Mouse (Mus musculus): ENCODE measurements at regions not wholly inside any gene's neighbourhood (a gene's known extent, or its start where the extent isn't known, plus 50 kb on each side); places are given as distances from the start of the nearest gene placed in this dataset.
"Not testable (repeated sequence)": the region's sequence is repeated elsewhere in the genome, so short reads cannot be mapped to it uniquely, and the experiment has no call there.

GRCm38 (mm10) chr15:5847413-5848100 is 452.0 kb upstream of the Dab2 start:
- DNase-seq (ENCODE audit: low spot score in 2 of 2) = no peak

DNA sequence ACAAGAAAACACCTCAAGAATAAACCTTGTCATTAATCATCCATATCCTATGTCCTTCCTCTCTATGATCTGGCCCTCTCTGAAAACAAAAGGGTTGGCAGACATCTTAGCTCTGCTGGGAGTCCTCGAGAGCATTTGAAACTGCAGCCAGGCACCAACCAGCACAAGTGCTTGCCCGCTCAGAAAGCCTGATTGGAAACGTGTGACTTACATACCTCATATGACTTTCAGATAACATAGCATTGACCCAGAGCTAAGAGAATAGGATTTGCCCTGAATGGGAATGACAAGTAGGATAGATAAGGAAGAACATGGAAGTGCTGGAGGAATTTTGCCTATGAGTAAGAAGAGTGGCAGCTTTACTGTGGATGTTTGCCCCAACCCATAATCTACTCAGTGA is 447.1 kb upstream of the Dab2 start:
- no peak for DNase-seq (ENCODE audit: low spot score in 2 of 2)

DNA sequence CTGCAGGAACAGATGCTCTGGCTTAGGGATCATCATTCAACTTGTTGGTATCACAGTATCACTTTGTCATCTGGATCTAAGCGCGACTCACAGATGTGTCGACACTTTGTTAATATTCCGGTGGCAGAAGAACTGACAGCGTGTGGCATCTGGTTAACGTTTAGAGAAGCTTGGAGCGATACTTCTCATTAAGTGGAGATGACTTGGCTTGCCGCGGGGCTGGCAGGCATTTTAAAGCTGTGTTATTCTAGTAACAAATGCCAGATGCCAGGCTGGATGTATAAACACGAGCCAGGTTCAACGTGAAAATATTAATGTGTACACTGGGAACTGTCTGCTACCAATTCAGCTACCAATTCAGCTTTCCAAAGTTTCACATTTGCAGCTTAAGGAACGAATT is 430.3 kb upstream of the Dab2 start:
- no peak for DNase-seq (ENCODE audit: low spot score in 2 of 2)

- no peak for DNase-seq (ENCODE audit: low spot score in 2 of 2)
Observed at GRCm38 (mm10) chr15:5869866-5870265, 429.7 kb upstream of the Dab2 start.

GRCm38 (mm10) chr15:5872042-5872441 is 427.5 kb upstream of the Dab2 start:
- no peak for DNase-seq (ENCODE audit: low spot score in 2 of 2)

- no peak for DNase-seq (ENCODE audit: low spot score in 2 of 2)
Observed at GRCm38 (mm10) chr15:5877749-5878148, 421.8 kb upstream of the Dab2 start.

GRCm38 (mm10) chr15:5891188-5891587 is 408.4 kb upstream of the Dab2 start:
- DNase-seq (ENCODE audit: low spot score in 2 of 2) = no peak

GRCm38 (mm10) chr15:5892034-5892433 is 407.6 kb upstream of the Dab2 start:
- no peak for DNase-seq (ENCODE audit: low spot score in 2 of 2)

- DNase-seq (ENCODE audit: low spot score in 2 of 2) = not testable (repeated sequence)
Observed at GRCm38 (mm10) chr15:5895688-5896470, 403.7 kb upstream of the Dab2 start.

- DNase-seq (ENCODE audit: low spot score in 2 of 2) = peak; percentile 22 to 29
Observed at GRCm38 (mm10) chr15:5915261-5915660, 384.3 kb upstream of the Dab2 start.

GRCm38 (mm10) chr15:5920058-5920457 is 379.5 kb upstream of the Dab2 start:
- DNase-seq (ENCODE audit: low spot score in 2 of 2) = no peak

DNA sequence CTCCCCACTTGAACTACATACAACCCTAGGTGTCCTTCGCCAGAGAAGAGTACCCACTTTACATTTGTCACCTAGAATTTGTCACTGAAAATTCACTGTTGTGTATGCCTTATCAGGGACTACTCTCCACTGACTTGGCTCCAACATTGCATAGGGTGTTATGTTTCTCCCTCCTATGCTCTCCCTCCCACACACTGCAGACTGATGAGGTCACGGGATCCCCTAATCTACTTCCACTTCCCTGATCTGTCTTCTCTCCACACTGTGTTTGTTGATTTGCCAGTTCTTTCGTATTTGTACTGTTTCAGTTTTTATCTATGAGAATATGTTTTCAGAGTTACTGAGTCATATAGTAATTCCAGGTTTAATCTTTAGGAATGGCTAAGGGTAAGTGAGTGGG is 371.8 kb upstream of the Dab2 start:
- no peak for DNase-seq (ENCODE audit: low spot score in 2 of 2)

GRCm38 (mm10) chr15:5933586-5933985 is 366.0 kb upstream of the Dab2 start:
- DNase-seq (ENCODE audit: low spot score in 2 of 2) = no peak

DNA sequence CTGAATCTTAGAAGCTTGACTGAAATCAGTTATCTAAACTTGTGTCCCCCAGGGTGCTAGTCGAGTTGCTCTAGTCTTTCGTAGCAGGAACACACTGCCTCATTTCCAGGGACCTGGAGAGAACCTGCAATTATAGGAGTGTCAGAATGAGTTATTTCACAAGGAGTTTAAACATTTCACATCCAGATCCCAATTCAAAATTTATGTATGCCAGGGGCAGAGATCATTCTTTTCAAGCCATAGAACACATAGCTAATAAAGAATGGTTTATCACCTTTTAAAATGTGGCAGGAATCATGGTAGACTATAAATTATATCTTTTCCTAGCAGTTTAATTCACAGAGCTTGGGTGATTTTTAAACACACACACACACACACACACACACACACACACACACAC is 358.6 kb upstream of the Dab2 start:
- no peak for DNase-seq (ENCODE audit: low spot score in 2 of 2)

- DNase-seq (ENCODE audit: low spot score in 2 of 2) = no peak
Observed at GRCm38 (mm10) chr15:5946650-5947049, 352.9 kb upstream of the Dab2 start.

GRCm38 (mm10) chr15:5950919-5951318 is 348.7 kb upstream of the Dab2 start:
- DNase-seq (ENCODE audit: low spot score in 2 of 2) = no peak

DNA sequence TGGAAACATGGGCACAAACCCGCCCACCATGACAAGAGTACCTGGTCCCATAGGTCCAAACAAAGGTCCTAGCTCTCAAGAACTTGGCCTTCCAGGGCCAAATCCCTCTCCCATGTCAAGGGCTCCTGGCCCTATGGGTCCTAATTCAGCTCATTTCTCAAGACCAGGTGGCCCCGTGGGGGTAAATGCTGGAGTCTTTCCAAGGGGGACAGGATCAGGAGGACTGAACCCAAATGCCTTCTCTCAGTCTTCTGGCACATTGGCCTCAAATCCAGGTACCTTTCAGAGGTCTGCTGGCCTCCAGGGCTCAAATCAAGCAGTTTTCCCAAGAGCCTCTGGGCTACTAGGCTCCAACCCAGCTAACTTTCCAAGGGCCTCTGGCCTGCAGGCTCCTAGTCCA is 347.9 kb upstream of the Dab2 start:
- DNase-seq (ENCODE audit: low spot score in 2 of 2) = not testable (repeated sequence)

- no peak for DNase-seq (ENCODE audit: low spot score in 2 of 2)
Observed at GRCm38 (mm10) chr15:5953106-5953505, 346.5 kb upstream of the Dab2 start.

GRCm38 (mm10) chr15:5991351-5992065 is 308.1 kb upstream of the Dab2 start:
- DNase-seq (ENCODE audit: low spot score in 2 of 2) = no peak

DNA sequence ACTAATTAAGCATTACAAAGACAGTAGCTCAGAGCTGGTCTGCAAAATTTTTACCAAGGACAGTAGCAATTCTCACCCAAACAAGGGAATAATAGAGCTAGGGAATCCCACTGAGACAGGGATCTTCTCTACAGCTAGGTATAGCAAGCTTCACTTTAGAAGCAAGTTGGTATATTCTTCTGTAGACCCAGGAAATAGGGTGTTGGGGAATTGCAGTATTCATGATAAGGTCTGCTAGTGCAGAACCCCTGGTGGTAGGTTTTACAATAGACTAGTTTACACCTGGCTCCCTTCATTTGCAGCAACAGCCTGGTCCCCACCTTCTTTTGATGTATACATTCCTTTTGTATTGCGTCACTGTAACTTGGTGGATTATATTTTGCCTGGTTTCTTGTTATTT is 307.4 kb upstream of the Dab2 start:
- DNase-seq (ENCODE audit: low spot score in 2 of 2) = not testable (repeated sequence)

GRCm38 (mm10) chr15:6000816-6001215 is 298.8 kb upstream of the Dab2 start:
- no peak for DNase-seq (ENCODE audit: low spot score in 2 of 2)

- no peak for DNase-seq (ENCODE audit: low spot score in 2 of 2)
Observed at GRCm38 (mm10) chr15:6001394-6001793, 298.2 kb upstream of the Dab2 start.

All from left cerebral cortex, adult 18-20 months (tissue).